Mouse (Mus musculus) small intestine, adult 2 months (tissue): ENCODE results near the gene Smpd3.

Experiments
- CTCF ChIP-seq: fragments of 200-500 bp; IDR thresholded peaks from 2 replicates; pipeline ENCODE4 v1.5.1; 2012; ENCODE audit warnings: low read depth, mild to moderate bottlenecking, control low read depth, inconsistent platforms, low read length, moderate library complexity, mixed read lengths; ENCODE audit not compliant: insufficient replicate concordance, insufficient read length; ENCODE audit errors: extremely low read depth
- POLR2A ChIP-seq: fragments of 200-500 bp; IDR thresholded peaks from 2 replicates; pipeline ENCODE4 v1.6.1; 2012; ENCODE audit warnings: low read depth, mild to moderate bottlenecking, control low read depth, inconsistent platforms, low read length, moderate library complexity

GRCm38 (mm10) chr8:106316506-106316905, 21.3 kb downstream of the Smpd3 start:
- TF ChIP-seq CTCF (no peak), POLR2A (no peak)
